ENCODE assay signal across 8 mouse cellular contexts in the genomic region with DNA sequence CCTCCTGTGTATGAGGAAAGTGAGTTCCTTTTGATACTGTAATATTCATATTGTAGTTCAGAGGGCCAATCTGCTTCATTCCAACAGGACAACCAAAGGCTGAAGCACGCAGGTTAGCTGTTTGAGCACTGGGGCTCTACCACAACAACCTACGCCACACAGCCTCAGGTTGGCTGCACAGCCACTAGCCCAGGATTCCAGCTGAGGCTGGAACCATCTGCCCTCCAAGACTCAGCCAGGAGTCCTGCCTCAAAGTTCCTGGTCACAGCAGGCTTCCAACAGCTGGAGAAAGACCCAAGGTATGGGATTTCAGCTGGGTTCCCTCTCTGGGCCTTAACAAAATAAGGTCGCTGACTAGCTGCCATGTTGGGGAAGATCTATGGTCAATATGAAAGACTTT. TPM values are rescaled to one million over a fixed set of nuclear protein-coding genes. Genes with fewer than 3 reads are reported as not detected.
DNase-seq lines count a peak whose midpoint lies in the region; ATAC-seq and TF ChIP-seq lines count a peak whose summit lies in the region.

No protein-coding gene starts in this region.

- H3K36me3 ChIP-seq in intestine, embryonic 16.5 days (ENCODE audit: control insufficient read depth, insufficient read depth, low read length), result no peaks in the 10 kb centered on the region
- H3K36me3 ChIP-seq in neural tube, embryonic 13.5 days, result 0 out of 2 replicates have a peak, but pooled peaks cover 1% of the 10 kb centered on the region

- H3K4me1 ChIP-seq in embryonic fibroblast, embryonic 13.5 days (ENCODE audit: control insufficient read depth, insufficient read depth, low read length), result peaks cover 52% of the 10 kb centered on the region
- peaks cover 82% of the 10 kb centered on the region for H3K4me1 ChIP-seq in intestine, embryonic 16.5 days (ENCODE audit: control insufficient read depth, insufficient read depth, low read length)
- H3K4me1 ChIP-seq in neural tube, embryonic 13.5 days (replicated peaks), result peaks cover 77% of the 10 kb centered on the region

- H3K4me2 ChIP-seq in intestine, embryonic 16.5 days (ENCODE audit: low read depth, low read length), result peak overlapping the region; percentile 36
- peak overlapping the region; percentile 21 for H3K4me2 ChIP-seq in neural tube, embryonic 13.5 days

- no peak; the same call in 1 of the 2 replicates for ATAC-seq in intestine, embryonic 16.5 days
- 0 out of 2 replicates have a peak, but pooled peaks have one; percentile 5 for ATAC-seq in neural tube, embryonic 13.5 days (ENCODE audit: low read depth)

- no peak overlapping the region for H3K4me3 ChIP-seq in layer of hippocampus, adult 2 months
- H3K4me3 ChIP-seq in embryonic fibroblast, embryonic 13.5 days (ENCODE audit: insufficient read depth, low read length), result no peak overlapping the region
- peak overlapping the region; percentile 16; the same call in 1 of the 2 replicates for H3K4me3 ChIP-seq in intestine, embryonic 16.5 days (ENCODE audit: low read length)
- H3K4me3 ChIP-seq in neural tube, embryonic 13.5 days, result no peak overlapping the region

- H3K27me3 ChIP-seq in intestine, embryonic 16.5 days (replicated peaks; ENCODE audit: control insufficient read depth, insufficient read depth, low read length), result no peaks in the 10 kb centered on the region
- H3K27me3 ChIP-seq in neural tube, embryonic 13.5 days, result no peaks in the 10 kb centered on the region

- peak overlapping the region; percentile 46 for H3K9ac ChIP-seq in intestine, embryonic 16.5 days (ENCODE audit: low read depth, low read length)
- H3K9ac ChIP-seq in neural tube, embryonic 13.5 days, result no peak overlapping the region

- no peak for TF ChIP-seq CTCF in layer of hippocampus, adult 2 months (conservative IDR thresholded peaks at IDR 0.05)
- TF ChIP-seq CTCF in embryonic fibroblast, embryonic 13.5 days (IDR thresholded peaks at IDR 0.05; ENCODE audit: borderline replicate concordance, insufficient read depth, low read length), result no peak

- no peak for DNase-seq in layer of hippocampus, adult 2 months (ENCODE audit: low spot score in 2 of 2)
- no peak for DNase-seq in layer of hippocampus, adult 8-10 months (ENCODE audit: low spot score in 2 of 2)
- no peak for DNase-seq in testis, postnatal 10 days (ENCODE audit: low spot score)
- no peak for DNase-seq in spleen, postnatal 4 days (ENCODE audit: low spot score in 2 of 2)
- no peak for DNase-seq in lung, postnatal 4 days

- no peak for TF ChIP-seq POLR2A in embryonic fibroblast, embryonic 13.5 days (IDR thresholded peaks at IDR 0.05; ENCODE audit: low read depth, low read length)

- H3K27ac ChIP-seq in layer of hippocampus, adult 2 months, result peak overlapping the region; percentile 81
- peak overlapping the region; percentile 68 for H3K27ac ChIP-seq in embryonic fibroblast, embryonic 13.5 days (ENCODE audit: insufficient read depth, low read length)
- H3K27ac ChIP-seq in intestine, embryonic 16.5 days (ENCODE audit: low read length), result peak overlapping the region; percentile 96
- H3K27ac ChIP-seq in neural tube, embryonic 13.5 days (replicated peaks), result peak overlapping the region; percentile 94

- no peaks in the 10 kb centered on the region for H3K9me3 ChIP-seq in intestine, embryonic 16.5 days (ENCODE audit: control insufficient read depth, low read length)
- no peaks in the 10 kb centered on the region for H3K9me3 ChIP-seq in neural tube, embryonic 13.5 days

- WGBS in intestine, embryonic 16.5 days, result 37% methylated on average over 3 of the region's 3 CpGs
- 74% methylated on average over 3 of the region's 3 CpGs for WGBS in neural tube, embryonic 13.5 days

RNA-seq across cellular contexts. Expression of a gene that starts 9.7 kb away (rescaled TPM):
- 100 to 1,000 TPM; 100 to 103 TPM for total RNA-seq in layer of hippocampus, adult 2 months (2021)
- 10 to 100 TPM; 85.6 to 95.3 (median 89.4) TPM for total RNA-seq in layer of hippocampus, adult 8-10 months (2022)
- polyA plus RNA-seq in embryonic fibroblast, embryonic 13.5 days (2011; ENCODE audit: insufficient read length, low read depth, missing spikeins), result 288 and 364 TPM in 2 replicates
- polyA plus RNA-seq in intestine, embryonic 16.5 days (2015; fragmentation: Nextera tagmentation; extraction: Ambion mirVana), result 235 and 247 TPM in 2 replicates
- polyA plus RNA-seq in neural tube, embryonic 13.5 days (2015; fragmentation: Nextera tagmentation; extraction: Ambion mirVana), result 104 and 106 TPM in 2 replicates

RNA-seq across cellular contexts. Expression of a gene that starts 54.3 kb away (rescaled TPM):
- total RNA-seq in layer of hippocampus, adult 2 months (2021), result under 1 TPM in 1 of 2 experiments, not detected in 1; 0.42 TPM
- 1 to 10 TPM in 1 of 4 experiments, under 1 TPM in 3; 0.32 to 1.1 (median 0.75) TPM for total RNA-seq in layer of hippocampus, adult 8-10 months (2022)
- polyA plus RNA-seq in embryonic fibroblast, embryonic 13.5 days (2011; ENCODE audit: insufficient read length, low read depth, missing spikeins), result 0.43 and 0.61 TPM in 2 replicates
- polyA plus RNA-seq in intestine, embryonic 16.5 days (2015; fragmentation: Nextera tagmentation; extraction: Ambion mirVana), result 2.3 and 3.0 TPM in 2 replicates
- polyA plus RNA-seq in neural tube, embryonic 13.5 days (2015; fragmentation: Nextera tagmentation; extraction: Ambion mirVana), result 0.50 and 0.63 TPM in 2 replicates
